Mouse (Mus musculus) liver, adult 2 months (tissue): Measurements from ENCODE around the gene Foxj1. TPM values are rescaled to one million over a fixed set of nuclear protein-coding genes. Genes with fewer than 3 reads are reported as not detected.

Experiments
- DNase-seq: peaks from one replicate; pipeline ENCODE4 v3.0.0-alpha.2; 2011; ENCODE audit warnings: low read depth, low spot score; ENCODE audit errors: extremely low read depth
- H3K27ac ChIP-seq: fragments of 200-500 bp; replicated peaks from 2 replicates; pipeline ENCODE4 v1.5.1; 2012; ENCODE audit warnings: low read depth, mild to moderate bottlenecking, control low read depth, inconsistent platforms, low read length; ENCODE audit not compliant: insufficient read depth
- H3K27me3 ChIP-seq: fragments of 200-500 bp; 2 replicates; pipeline ENCODE4 v1.6.1; 2012; ENCODE audit warnings: mild to moderate bottlenecking, moderate library complexity, low read length, inconsistent platforms; ENCODE audit not compliant: control insufficient read depth, insufficient read depth
- H3K36me3 ChIP-seq: fragments of 200-500 bp; 2 replicates; pipeline ENCODE4 v1.6.1; 2012; ENCODE audit warnings: low read length, inconsistent platforms; ENCODE audit not compliant: control insufficient read depth, insufficient read depth
- H3K4me1 ChIP-seq: fragments of 200-500 bp; 2 replicates; pipeline ENCODE4 v1.6.1; 2011; ENCODE audit warnings: low read length; ENCODE audit not compliant: control insufficient read depth, insufficient read depth
- H3K4me3 ChIP-seq: fragments of 200-500 bp; 2 replicates; pipeline ENCODE4 v1.5.1; 2011; ENCODE audit warnings: low read depth, mild to moderate bottlenecking, control low read depth, low read length, moderate library complexity; ENCODE audit not compliant: insufficient read depth
- H3K79me2 ChIP-seq: fragments of 200-500 bp; 2 replicates; pipeline ENCODE4 v1.6.1; 2012; ENCODE audit warnings: inconsistent platforms, mild to moderate bottlenecking, low read length, moderate library complexity; ENCODE audit not compliant: control insufficient read depth, insufficient read depth
- H3K9ac ChIP-seq: fragments of 200-500 bp; 2 replicates; pipeline ENCODE4 v1.6.1; 2012; ENCODE audit warnings: low read depth, mild to moderate bottlenecking, control low read depth, inconsistent platforms, low read length
- CTCF ChIP-seq: fragments of 200-500 bp; IDR thresholded peaks from 2 replicates; pipeline ENCODE4 v1.5.1; 2011; ENCODE audit warnings: low read depth, low read length, control low read depth
- POLR2A ChIP-seq: fragments of 200-500 bp; IDR thresholded peaks from 2 replicates; pipeline ENCODE4 v1.6.1; 2011; ENCODE audit warnings: low read length, control low read depth; ENCODE audit not compliant: insufficient read depth; ENCODE audit errors: extremely low read depth
- WGBS: fragments of 180-500 bp; shearing (Covaris S2); methylation state at CpG from one replicate; pipeline ENCODE4 v1.1.7; 2018; 5-methylcytosine and 5-hydroxymethylcytosine counted together
- polyA plus RNA-seq: library from polyadenylated mRNA; depleted of rRNA; stranded (reverse); fragments of >200 nt; gene quantifications from 2 replicates; pipeline ENCODE4 v1.2.3, GENCODE M21; 2012
- total RNA-seq: library from RNA; depleted of rRNA; stranded (reverse); fragments of >200 nt; gene quantifications from 2 replicates; pipeline ENCODE4 v1.2.3, GENCODE M21; 2014

Foxj1 gene
- total and polyA plus RNA-seq, 2 experiments = 0.09 to 0.21 TPM

- Histone ChIP-seq H3K4me1 (no peaks in the 10 kb centered on the region), H3K4me3 (no peak overlapping the region), H3K9ac (no peak overlapping the region), H3K27ac (no peak overlapping the region), H3K27me3 (no peaks in the 10 kb centered on the region), H3K36me3 (peaks cover 3% of the 10 kb centered on the region; the same call in 1 of the 2 replicates), H3K79me2 (no peaks in the 10 kb centered on the region)
- DNase-seq = no peak
- TF ChIP-seq CTCF (no peak), POLR2A (no peak)
- 84% methylated on average over 8 of the region's 8 CpGs for WGBS
Measured at GRCm38 (mm10) chr11:116296191-116296734, 38.9 kb downstream of the Foxj1 start.

GRCm38 (mm10) chr11:116294319-116294718, 40.9 kb downstream of the Foxj1 start:
- Histone ChIP-seq H3K4me3 (no peak overlapping the region), H3K79me2 (no peaks in the 10 kb centered on the region), H3K36me3 (peaks cover 2% of the 10 kb centered on the region; the same call in 1 of the 2 replicates), H3K27me3 (no peaks in the 10 kb centered on the region), H3K27ac (no peak overlapping the region), H3K4me1 (no peaks in the 10 kb centered on the region), H3K9ac (no peak overlapping the region)
- WGBS = 49% methylated on average over 5 of the region's 5 CpGs
- DNase-seq = peak; percentile 34
- TF ChIP-seq CTCF (peak; percentile 74), POLR2A (no peak)

- Histone ChIP-seq H3K27me3 (no peaks in the 10 kb centered on the region), H3K4me3 (no peak overlapping the region), H3K79me2 (no peaks in the 10 kb centered on the region), H3K27ac (no peak overlapping the region), H3K4me1 (no peaks in the 10 kb centered on the region), H3K9ac (no peak overlapping the region), H3K36me3 (peaks cover 2% of the 10 kb centered on the region; the same call in 1 of the 2 replicates)
- WGBS = 95% methylated on average over 12 of the region's 12 CpGs
- TF ChIP-seq CTCF (no peak), POLR2A (no peak)
- no peak for DNase-seq
Measured at GRCm38 (mm10) chr11:116293538-116294137, 41.6 kb downstream of the Foxj1 start.

GRCm38 (mm10) chr11:116292401-116292800, 42.8 kb downstream of the Foxj1 start:
- no peak for DNase-seq
- no peak overlapping the region for H3K27ac ChIP-seq
- no peaks in the 10 kb centered on the region for H3K4me1 ChIP-seq
- H3K36me3 ChIP-seq = peaks cover 2% of the 10 kb centered on the region; the same call in 1 of the 2 replicates
- no peak overlapping the region for H3K9ac ChIP-seq
- H3K79me2 ChIP-seq = no peaks in the 10 kb centered on the region
- H3K27me3 ChIP-seq = no peaks in the 10 kb centered on the region
- TF ChIP-seq POLR2A (no peak), CTCF (no peak)
- H3K4me3 ChIP-seq = no peak overlapping the region
- 93% methylated on average over 13 of the region's 13 CpGs for WGBS

- no peak for DNase-seq
- Histone ChIP-seq H3K4me1 (no peaks in the 10 kb centered on the region), H3K79me2 (no peaks in the 10 kb centered on the region), H3K27me3 (no peaks in the 10 kb centered on the region), H3K4me3 (no peak overlapping the region), H3K9ac (no peak overlapping the region), H3K27ac (no peak overlapping the region), H3K36me3 (peaks cover 2% of the 10 kb centered on the region; the same call in 1 of the 2 replicates)
- WGBS = 73% methylated on average over 8 of the region's 8 CpGs
- TF ChIP-seq CTCF = no peak
- TF ChIP-seq POLR2A = no peak
Measured at GRCm38 (mm10) chr11:116290556-116290955, 44.6 kb downstream of the Foxj1 start.

GRCm38 (mm10) chr11:116287351-116287750, 47.8 kb downstream of the Foxj1 start:
- TF ChIP-seq CTCF = no peak
- TF ChIP-seq POLR2A = no peak
- peaks cover 2% of the 10 kb centered on the region; the same call in 1 of the 2 replicates for H3K36me3 ChIP-seq
- H3K9ac ChIP-seq = no peak overlapping the region
- no peaks in the 10 kb centered on the region for H3K79me2 ChIP-seq
- WGBS = 76% methylated on average over 5 of the region's 5 CpGs
- peaks cover 5% of the 10 kb centered on the region for H3K27me3 ChIP-seq
- H3K27ac ChIP-seq = no peak overlapping the region
- H3K4me3 ChIP-seq = no peak overlapping the region
- no peak for DNase-seq
- no peaks in the 10 kb centered on the region for H3K4me1 ChIP-seq
